Mouse (Mus musculus): ENCODE results near the gene Katnbl1. TPM values are rescaled to one million over a fixed set of nuclear protein-coding genes. Genes with fewer than 3 reads are reported as not detected.

Gene Katnbl1
- polyA plus RNA-seq, 1 experiment, result 21.9 TPM

GRCm38 (mm10) chr2:112454125-112454861 is 75.3 kb downstream of the Katnbl1 start:
- no peak for TF ChIP-seq POLR2A (IDR thresholded peaks at IDR 0.05; ENCODE audit: borderline replicate concordance, low read depth, low read length)
- Histone ChIP-seq H3K4me3 (ENCODE audit: insufficient read depth, low read length) (peak overlapping the region; percentile 97), H3K27ac (ENCODE audit: insufficient read depth, low read depth, low read length) (peak overlapping the region; percentile 73), H3K4me1 (ENCODE audit: control insufficient read depth, insufficient read depth, low read length) (peaks cover 22% of the 10 kb centered on the region)

DNA sequence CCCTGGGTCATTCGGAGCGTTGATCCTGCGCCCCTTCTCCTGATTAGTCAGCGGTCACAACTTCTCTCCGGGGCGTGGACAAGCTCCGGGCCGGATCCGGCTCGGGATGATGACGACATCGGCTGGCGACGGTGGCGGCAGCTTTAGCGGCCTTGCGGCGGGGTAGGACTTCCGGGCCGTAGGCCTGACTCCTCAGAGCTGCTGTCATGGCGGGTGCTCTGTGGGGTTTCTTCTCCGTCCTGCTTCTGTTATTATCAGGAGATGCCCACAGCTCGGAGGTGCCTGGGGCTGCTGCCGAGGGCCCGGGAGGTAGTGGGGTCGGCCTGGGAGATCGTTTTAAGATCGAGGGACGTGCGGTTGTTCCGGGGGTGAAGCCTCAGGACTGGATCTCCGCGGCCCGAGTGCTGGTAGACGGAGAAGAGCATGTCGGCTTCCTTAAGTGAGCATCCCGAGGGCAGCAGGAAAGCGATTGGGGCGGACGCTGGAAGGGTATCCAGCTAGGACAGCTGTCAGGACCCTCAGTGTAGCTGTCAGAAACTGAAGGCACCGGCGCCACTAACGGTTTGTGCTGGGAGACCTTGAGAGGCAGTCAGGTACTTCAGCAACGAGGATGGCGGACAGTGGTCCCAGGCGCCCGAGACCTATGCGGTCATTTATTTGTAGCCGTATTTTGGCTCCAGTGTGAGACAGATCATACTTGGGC is 76.0 kb downstream of the Katnbl1 start, which contains the start of gene Emc7:
TSS of gene Emc7 (plus strand) at position 136 of the 703 bp plus-strand sequence.
- Histone ChIP-seq H3K4me1 (ENCODE audit: control insufficient read depth, insufficient read depth, low read length) (peaks cover 19% of the 10 kb centered on the region), H3K4me3 (ENCODE audit: insufficient read depth, low read length) (peak within 1 kb of the TSS; percentile 97), H3K27ac (ENCODE audit: insufficient read depth, low read depth, low read length) (peak within 1 kb of the TSS; percentile 73)
- TF ChIP-seq CTCF (IDR thresholded peaks at IDR 0.05; ENCODE audit: low read depth, low read length), result no peak
- TF ChIP-seq POLR2A (IDR thresholded peaks at IDR 0.05; ENCODE audit: borderline replicate concordance, low read depth, low read length), result no peak

DNA sequence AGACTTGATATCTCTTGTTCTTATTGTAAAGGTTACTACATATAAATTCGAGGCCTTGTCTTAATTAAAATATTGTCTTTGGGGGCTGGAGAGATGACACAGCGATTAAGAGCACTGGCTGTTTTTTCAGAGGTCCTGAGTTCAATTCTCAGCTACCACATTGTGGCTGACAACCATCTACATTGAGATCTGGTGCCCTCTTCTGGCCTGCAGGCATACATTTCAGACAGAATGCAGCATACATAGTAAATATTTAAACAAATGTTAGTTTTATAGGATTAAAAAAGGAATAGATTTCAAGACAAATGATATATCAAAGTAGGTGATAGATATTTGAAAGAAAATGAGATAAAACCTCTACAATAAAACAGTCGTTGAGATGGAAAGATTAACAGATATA is 81.5 kb downstream of the Katnbl1 start:
- peaks cover 3% of the 10 kb centered on the region for H3K4me1 ChIP-seq (ENCODE audit: control insufficient read depth, insufficient read depth, low read length)
- TF ChIP-seq CTCF (IDR thresholded peaks at IDR 0.05; ENCODE audit: low read depth, low read length), result no peak
- no peak for TF ChIP-seq POLR2A (IDR thresholded peaks at IDR 0.05; ENCODE audit: borderline replicate concordance, low read depth, low read length)
- H3K27ac ChIP-seq (ENCODE audit: insufficient read depth, low read depth, low read length), result no peak overlapping the region

More for the DNA sequence above, 81.5 kb downstream of the Katnbl1 start:
- no peak overlapping the region for H3K4me3 ChIP-seq (ENCODE audit: insufficient read depth, low read length)

Other genes with a start within 250 kb of the Katnbl1 start
- gene Olfr1316, start 244.2 kb upstream of the Katnbl1 start, polyA plus RNA-seq (2012; ENCODE audit: insufficient read depth, insufficient read length, missing spikeins), result 0.33 TPM in 1 of 2 replicates, not detected in the other
- not detected in 2 replicates for gene Olfr1317, start 238.9 kb upstream of the Katnbl1 start, polyA plus RNA-seq (2012; ENCODE audit: insufficient read depth, insufficient read length, missing spikeins)
- gene Olfr1318, start 225.0 kb upstream of the Katnbl1 start, polyA plus RNA-seq (2012; ENCODE audit: insufficient read depth, insufficient read length, missing spikeins), result not detected in 2 replicates
- gene Lpcat4, start 139.7 kb upstream of the Katnbl1 start, polyA plus RNA-seq (2012; ENCODE audit: insufficient read depth, insufficient read length, missing spikeins), result 5.0 and 5.5 TPM in 2 replicates
- gene Nutm1, start 119.9 kb upstream of the Katnbl1 start, polyA plus RNA-seq (2012; ENCODE audit: insufficient read depth, insufficient read length, missing spikeins), result not detected in 2 replicates
- gene Nop10, start 117.3 kb upstream of the Katnbl1 start, polyA plus RNA-seq (2012; ENCODE audit: insufficient read depth, insufficient read length, missing spikeins), result 52.6 and 58.5 TPM in 2 replicates
- gene Slc12a6, start 113.4 kb upstream of the Katnbl1 start, polyA plus RNA-seq (2012; ENCODE audit: insufficient read depth, insufficient read length, missing spikeins), result 101 and 110 TPM in 2 replicates
- not detected in 2 replicates for gene Gm21985, start 112.9 kb upstream of the Katnbl1 start, polyA plus RNA-seq (2012; ENCODE audit: insufficient read depth, insufficient read length, missing spikeins)
- 49.9 and 58.9 TPM in 2 replicates for gene Emc4, start 11.2 kb upstream of the Katnbl1 start, polyA plus RNA-seq (2012; ENCODE audit: insufficient read depth, insufficient read length, missing spikeins)
- 20.9 and 21.8 TPM in 2 replicates for gene Emc7, start 75.8 kb downstream of the Katnbl1 start, polyA plus RNA-seq (2012; ENCODE audit: insufficient read depth, insufficient read length, missing spikeins)
- not detected in 2 replicates for gene Chrm5, start 101.6 kb downstream of the Katnbl1 start, polyA plus RNA-seq (2012; ENCODE audit: insufficient read depth, insufficient read length, missing spikeins)
- gene Aven, start 113.8 kb downstream of the Katnbl1 start, polyA plus RNA-seq (2012; ENCODE audit: insufficient read depth, insufficient read length, missing spikeins), result 8.9 and 9.4 TPM in 2 replicates

All from bone marrow macrophage, adult 2 months (primary cell).